Mouse (Mus musculus) testis, postnatal 10 days (tissue): ENCODE results near the gene Trim46.
"Not testable (repeated sequence)": the region's sequence is repeated elsewhere in the genome, so short reads cannot be mapped to it uniquely, and the experiment has no call there.

Source experiments
- DNase-seq: peaks from one replicate; pipeline ENCODE4 v3.0.0; 2021; ENCODE audit warnings: low spot score

Trim46 gene

GRCm38 (mm10) chr3:89232614-89233013, 13.5 kb downstream of the Trim46 start:
- no peak for DNase-seq

- no peak for DNase-seq
Measured at GRCm38 (mm10) chr3:89231772-89232275, 14.3 kb downstream of the Trim46 start.

GRCm38 (mm10) chr3:89231345-89231744, 14.8 kb downstream of the Trim46 start:
- no peak for DNase-seq

GRCm38 (mm10) chr3:89230561-89230960, 15.5 kb downstream of the Trim46 start:
- no peak for DNase-seq

- DNase-seq, result no peak
Measured at GRCm38 (mm10) chr3:89229276-89229675, 16.8 kb downstream of the Trim46 start.

- no peak for DNase-seq
Measured at GRCm38 (mm10) chr3:89228836-89229235, 17.3 kb downstream of the Trim46 start, which contains the start of gene Muc1. Gene Muc1, plus strand, starts transcription at chr3:89229057.

- peak; percentile 93 for DNase-seq
Measured at GRCm38 (mm10) chr3:89228180-89228549, 17.9 kb downstream of the Trim46 start.

- peak; percentile 88 for DNase-seq
Measured at GRCm38 (mm10) chr3:89227307-89228179, 18.6 kb downstream of the Trim46 start.

- DNase-seq, result no peak
Measured at GRCm38 (mm10) chr3:89226900-89227299, 19.2 kb downstream of the Trim46 start, which contains the start of gene Mtx1. Gene Mtx1, minus strand, starts transcription at chr3:89227088.

GRCm38 (mm10) chr3:89226361-89226760, 19.7 kb downstream of the Trim46 start:
- DNase-seq, result no peak

- no peak for DNase-seq
Measured at GRCm38 (mm10) chr3:89225918-89226317, 20.2 kb downstream of the Trim46 start.

GRCm38 (mm10) chr3:89225321-89225815, 20.7 kb downstream of the Trim46 start:
- no peak for DNase-seq

GRCm38 (mm10) chr3:89224796-89225195, 21.3 kb downstream of the Trim46 start:
- DNase-seq, result no peak

- DNase-seq, result no peak
Measured at GRCm38 (mm10) chr3:89221167-89221566, 24.9 kb downstream of the Trim46 start.

- no peak for DNase-seq
Measured at GRCm38 (mm10) chr3:89219546-89219945, 26.6 kb downstream of the Trim46 start.

GRCm38 (mm10) chr3:89218271-89218670, 27.8 kb downstream of the Trim46 start:
- DNase-seq, result no peak

- DNase-seq, result not testable (repeated sequence)
Measured at GRCm38 (mm10) chr3:89216407-89216806, 29.7 kb downstream of the Trim46 start.

- DNase-seq, result peak; percentile 88
Measured at GRCm38 (mm10) chr3:89215853-89216252, 30.3 kb downstream of the Trim46 start.

- peak; percentile 66 for DNase-seq
Measured at GRCm38 (mm10) chr3:89214681-89215411, 31.3 kb downstream of the Trim46 start, which contains the start of gene Thbs3. Gene Thbs3, plus strand, starts transcription at chr3:89215180.

- DNase-seq, result peak; percentile 95
Measured at GRCm38 (mm10) chr3:89213803-89214530, 32.1 kb downstream of the Trim46 start.

- no peak for DNase-seq
Measured at GRCm38 (mm10) chr3:89210731-89211130, 35.4 kb downstream of the Trim46 start.

- DNase-seq, result no peak
Measured at GRCm38 (mm10) chr3:89210162-89210561, 35.9 kb downstream of the Trim46 start.
